Mouse (Mus musculus): ENCODE data around the gene Ndufv1.
"Not testable (repeated sequence)": the region's sequence is repeated elsewhere in the genome, so short reads cannot be mapped to it uniquely, and the experiment has no call there.

Ndufv1 gene

GRCm38 (mm10) chr19:4012432-4013022, at the start of gene Ndufv1:
Ndufv1 (minus strand) TSS chr19:4012806.
- peak; percentile 99 for DNase-seq

GRCm38 (mm10) chr19:4060899-4061465, 48.4 kb upstream of the Ndufv1 start:
- DNase-seq, result no peak

GRCm38 (mm10) chr19:4060044-4060898, 47.7 kb upstream of the Ndufv1 start:
- DNase-seq, result not testable (repeated sequence)

GRCm38 (mm10) chr19:4059069-4059740, 46.6 kb upstream of the Ndufv1 start, which contains the start of gene Gstp3:
Gstp3 (minus strand) TSS chr19:4059569.
- DNase-seq, result no peak

- no peak for DNase-seq
These were observed 46.0 kb upstream of the Ndufv1 start for GRCm38 (mm10) chr19:4058581-4058980.

- no peak for DNase-seq
These were observed 45.4 kb upstream of the Ndufv1 start for GRCm38 (mm10) chr19:4057962-4058361.

- DNase-seq, result no peak
These were observed 44.8 kb upstream of the Ndufv1 start for GRCm38 (mm10) chr19:4057389-4057788.

- no peak for DNase-seq
These were observed 44.1 kb upstream of the Ndufv1 start for GRCm38 (mm10) chr19:4056727-4057126.

- DNase-seq, result no peak
These were observed 43.5 kb upstream of the Ndufv1 start for GRCm38 (mm10) chr19:4055947-4056693.

GRCm38 (mm10) chr19:4055216-4055946, 42.8 kb upstream of the Ndufv1 start:
- DNase-seq, result peak; percentile 67

GRCm38 (mm10) chr19:4054613-4055012, 42.0 kb upstream of the Ndufv1 start:
- no peak for DNase-seq

- no peak for DNase-seq
These were observed 40.0 kb upstream of the Ndufv1 start for GRCm38 (mm10) chr19:4052516-4053030.

GRCm38 (mm10) chr19:4051741-4052515, 39.3 kb upstream of the Ndufv1 start:
- DNase-seq, result peak; percentile 77

- no peak for DNase-seq
These were observed 38.4 kb upstream of the Ndufv1 start for GRCm38 (mm10) chr19:4051016-4051415.

- not testable (repeated sequence) for DNase-seq
These were observed 36.5 kb upstream of the Ndufv1 start for GRCm38 (mm10) chr19:4049069-4049468.

- DNase-seq, result peak; percentile 85
These were observed 35.3 kb upstream of the Ndufv1 start for GRCm38 (mm10) chr19:4047859-4048258.

- DNase-seq, result no peak
These were observed 34.3 kb upstream of the Ndufv1 start for GRCm38 (mm10) chr19:4046866-4047254.

- peak; percentile 88 for DNase-seq
These were observed 33.6 kb upstream of the Ndufv1 start, which contains the start of gene Gstp2 for GRCm38 (mm10) chr19:4045966-4046865. Gstp2 (minus strand) TSS chr19:4046023.

GRCm38 (mm10) chr19:4044109-4044508, 31.5 kb upstream of the Ndufv1 start:
- not testable (repeated sequence) for DNase-seq

Measured in kidney, postnatal 14 days (tissue).